Mouse (Mus musculus) MEL (cell line): ENCODE measurements around the gene 4931414P19Rik. TPM values are rescaled to one million over a fixed set of nuclear protein-coding genes. Genes with fewer than 3 reads are reported as not detected.

ENCODE experiments used
- DNase-seq: peaks from one replicate; pipeline ENCODE4 v3.0.0; 2011; ENCODE audit warnings: low read depth, low spot score
- H3K27ac ChIP-seq: 2 replicates; pipeline ENCODE4 v1.5.1; 2012; ENCODE audit warnings: low read depth, mild to moderate bottlenecking, control low read depth, low read length, moderate library complexity; ENCODE audit not compliant: control insufficient read depth
- H3K27me3 ChIP-seq, 2 experiments: fragments of 150-350 bp in 1 of 2; sonication (generic) in 1 of 2; 2 replicates each; pipeline ENCODE4 v1.6.1; 2012; ENCODE audit warnings: low read length in 2 of 2, mild to moderate bottlenecking in 2 of 2, improper control_type of control experiment in 1 of 2, moderate library complexity in 1 of 2; ENCODE audit not compliant: insufficient read depth in 2 of 2, control insufficient read depth in 1 of 2
- H3K36me3 ChIP-seq, 2 experiments: 2 replicates each; pipeline ENCODE4 v1.6.1; 2012 to 2014; ENCODE audit warnings: low read length in 2 of 2, improper control_type of control experiment in 1 of 2, inconsistent platforms in 1 of 2, mild to moderate bottlenecking in 1 of 2; ENCODE audit not compliant: insufficient read depth in 2 of 2, control insufficient read depth in 1 of 2
- H3K4me1 ChIP-seq, 2 experiments: fragments of 150-350 bp in 1 of 2; sonication (generic) in 1 of 2; 2 replicates each; pipeline ENCODE4 v1.6.1; 2012; ENCODE audit warnings: low read length in 2 of 2, improper control_type of control experiment in 1 of 2, mild to moderate bottlenecking in 1 of 2; ENCODE audit not compliant: insufficient read depth in 2 of 2, control insufficient read depth in 1 of 2
- H3K4me3 ChIP-seq, 2 experiments: fragments of 150-350 bp in 1 of 2; sonication (generic) in 1 of 2; 2 replicates each; pipeline ENCODE4 v1.5.1; 2012; ENCODE audit warnings: low read depth in 2 of 2, low read length in 2 of 2, mild to moderate bottlenecking in 2 of 2, moderate library complexity in 2 of 2, control low read depth in 1 of 2, improper control_type of control experiment in 1 of 2; ENCODE audit not compliant: control insufficient read depth in 1 of 2, insufficient read depth in 1 of 2
- H3K79me2 ChIP-seq: 2 replicates; pipeline ENCODE4 v1.6.1; 2012; ENCODE audit warnings: mild to moderate bottlenecking, low read length, moderate library complexity; ENCODE audit not compliant: control insufficient read depth, poor library complexity, insufficient read depth
- H3K9ac ChIP-seq: 2 replicates; pipeline ENCODE4 v1.6.1; 2012; ENCODE audit warnings: low read depth, mild to moderate bottlenecking, control low read depth, low read length, moderate library complexity; ENCODE audit not compliant: control insufficient read depth, poor library complexity, severe bottlenecking
- H3K9me3 ChIP-seq: fragments of 150-350 bp; sonication (generic); replicated peaks from 2 replicates; pipeline ENCODE4 v1.6.1; 2012; ENCODE audit warnings: mild to moderate bottlenecking, low read length, improper control_type of control experiment, moderate library complexity; ENCODE audit not compliant: insufficient read depth
- CHD2 ChIP-seq: IDR thresholded peaks from 2 replicates; pipeline ENCODE4 v1.6.1; 2011; ENCODE audit warnings: low read length, improper control_type of control experiment
- CTCF ChIP-seq, 3 experiments: IDR thresholded peaks in 2 of 3; conservative IDR thresholded peaks in 1 of 3; 2 replicates each; pipeline ENCODE4 v1.5.1; 2011 to 2012; ENCODE audit warnings: low read length in 3 of 3, low read depth in 2 of 3, mild to moderate bottlenecking in 2 of 3, improper control_type of control experiment in 1 of 3, inconsistent platforms in 1 of 3, mixed read lengths in 1 of 3, moderate library complexity in 1 of 3; ENCODE audit not compliant: control insufficient read depth in 1 of 3, insufficient read depth in 1 of 3, poor library complexity in 1 of 3, severe bottlenecking in 1 of 3
- E2F4 ChIP-seq: IDR thresholded peaks from 2 replicates; pipeline ENCODE4 v1.6.1; 2011; ENCODE audit warnings: low read depth, low read length, improper control_type of control experiment, borderline replicate concordance
- ELF1 ChIP-seq: IDR thresholded peaks from 2 replicates; pipeline ENCODE4 v1.6.1; 2014; ENCODE audit warnings: low read depth, mild to moderate bottlenecking, inconsistent platforms, low read length, improper control_type of control experiment, moderate library complexity
- EP300 ChIP-seq, 2 experiments: IDR thresholded peaks; 2 replicates each; pipeline ENCODE4 v1.6.1; 2011; ENCODE audit warnings: improper control_type of control experiment in 2 of 2, low read length in 2 of 2, low read depth in 1 of 2, mild to moderate bottlenecking in 1 of 2
- HCFC1 ChIP-seq: IDR thresholded peaks from 2 replicates; pipeline ENCODE4 v1.6.1; 2012; ENCODE audit warnings: low read depth, mild to moderate bottlenecking, inconsistent platforms, low read length, improper control_type of control experiment, moderate library complexity
- JUND ChIP-seq: IDR thresholded peaks from 2 replicates; pipeline ENCODE4 v1.6.1; 2011; ENCODE audit warnings: low read depth, mild to moderate bottlenecking, improper control_type of control experiment, low read length
- KAT2A ChIP-seq: conservative IDR thresholded peaks from 2 replicates; pipeline ENCODE4 v1.6.1; 2012; ENCODE audit warnings: low read depth, low read length, improper control_type of control experiment, inconsistent platforms
- MAFK ChIP-seq: IDR thresholded peaks from 2 replicates; pipeline ENCODE4 v1.6.1; 2011; ENCODE audit warnings: low read depth, mild to moderate bottlenecking, low read length, improper control_type of control experiment, borderline replicate concordance
- MAX ChIP-seq: IDR thresholded peaks from 2 replicates; pipeline ENCODE4 v1.6.1; 2011; ENCODE audit warnings: low read length, improper control_type of control experiment
- MAZ ChIP-seq: IDR thresholded peaks from 2 replicates; pipeline ENCODE4 v1.6.1; 2012; ENCODE audit warnings: low read depth, mild to moderate bottlenecking, inconsistent platforms, low read length, improper control_type of control experiment
- MEF2A ChIP-seq: IDR thresholded peaks from 2 replicates; pipeline ENCODE4 v1.6.1; 2014; ENCODE audit warnings: low read depth, mild to moderate bottlenecking, inconsistent platforms, low read length, improper control_type of control experiment; ENCODE audit not compliant: poor library complexity, insufficient replicate concordance, severe bottlenecking; ENCODE audit errors: extremely low read depth
- MXI1 ChIP-seq: IDR thresholded peaks from 2 replicates; pipeline ENCODE4 v1.6.1; 2011; ENCODE audit warnings: mild to moderate bottlenecking, low read depth, low read length, improper control_type of control experiment
- MYB ChIP-seq: IDR thresholded peaks from 2 replicates; pipeline ENCODE4 v1.6.1; 2011; ENCODE audit warnings: mild to moderate bottlenecking, low read depth, low read length, improper control_type of control experiment
- MYC ChIP-seq: IDR thresholded peaks from 2 replicates; pipeline ENCODE4 v1.6.1; 2011; ENCODE audit warnings: low read depth, mild to moderate bottlenecking, low read length, improper control_type of control experiment, moderate library complexity
- NELFE ChIP-seq: IDR thresholded peaks from 2 replicates; pipeline ENCODE4 v1.6.1; 2011; ENCODE audit warnings: low read depth, low read length, improper control_type of control experiment
- NRF1 ChIP-seq: IDR thresholded peaks from 2 replicates; pipeline ENCODE4 v1.6.1; 2014; ENCODE audit warnings: low read depth, mild to moderate bottlenecking, inconsistent platforms, low read length, improper control_type of control experiment, moderate library complexity; ENCODE audit not compliant: poor library complexity, insufficient read depth, severe bottlenecking
- POLR2A ChIP-seq, 2 experiments: IDR thresholded peaks; 2 replicates each; pipeline ENCODE4 v1.6.1; 2011 to 2012; ENCODE audit warnings: low read length in 2 of 2, mild to moderate bottlenecking in 2 of 2, control low read depth in 1 of 2, improper control_type of control experiment in 1 of 2, low read depth in 1 of 2, moderate library complexity in 1 of 2; ENCODE audit not compliant: control insufficient read depth in 1 of 2, insufficient read depth in 1 of 2, poor library complexity in 1 of 2
- POLR2AphosphoS2 ChIP-seq: IDR thresholded peaks from 2 replicates; pipeline ENCODE4 v1.6.1; 2011; ENCODE audit warnings: low read length, improper control_type of control experiment
- POLR2AphosphoS5 ChIP-seq: IDR thresholded peaks from 2 replicates; pipeline ENCODE4 v1.6.1; 2012; ENCODE audit warnings: low read depth, borderline replicate concordance, mild to moderate bottlenecking, inconsistent platforms, low read length, moderate library complexity, mixed read lengths
- RAD21 ChIP-seq: IDR thresholded peaks from 2 replicates; pipeline ENCODE4 v1.6.1; 2011; ENCODE audit warnings: mild to moderate bottlenecking, low read depth, low read length, improper control_type of control experiment
- SMC3 ChIP-seq: IDR thresholded peaks from 2 replicates; pipeline ENCODE4 v1.6.1; 2011; ENCODE audit warnings: low read depth, low read length, improper control_type of control experiment
- TBP ChIP-seq: IDR thresholded peaks from 2 replicates; pipeline ENCODE4 v1.8.0; 2011; ENCODE audit warnings: low read depth, low read length, improper control_type of control experiment
- TCF12 ChIP-seq: IDR thresholded peaks from 2 replicates; pipeline ENCODE4 v1.6.1; 2014; ENCODE audit warnings: low read depth, mild to moderate bottlenecking, inconsistent platforms, low read length, improper control_type of control experiment, moderate library complexity
- USF1 ChIP-seq: IDR thresholded peaks from 2 replicates; pipeline ENCODE4 v1.6.1; 2014; ENCODE audit warnings: low read depth, mild to moderate bottlenecking, inconsistent platforms, low read length, improper control_type of control experiment, moderate library complexity
- USF2 ChIP-seq, 2 experiments: IDR thresholded peaks; 2 replicates each; pipeline ENCODE4 v1.6.1; 2011 to 2012; ENCODE audit warnings: improper control_type of control experiment in 2 of 2, low read length in 2 of 2, borderline replicate concordance in 1 of 2, inconsistent platforms in 1 of 2, low read depth in 1 of 2, mild to moderate bottlenecking in 1 of 2; ENCODE audit not compliant: insufficient read depth in 1 of 2
- ZC3H11A ChIP-seq: IDR thresholded peaks from 2 replicates; pipeline ENCODE4 v1.6.1; 2012; ENCODE audit warnings: low read depth, mild to moderate bottlenecking, inconsistent platforms, low read length, improper control_type of control experiment
- ZKSCAN1 ChIP-seq: IDR thresholded peaks from 2 replicates; pipeline ENCODE4 v1.6.1; 2012; ENCODE audit warnings: low read depth, mild to moderate bottlenecking, inconsistent platforms, low read length, improper control_type of control experiment, moderate library complexity
- ZNF384 ChIP-seq: IDR thresholded peaks from 2 replicates; pipeline ENCODE4 v1.6.1; 2012; ENCODE audit warnings: low read depth, mild to moderate bottlenecking, inconsistent platforms, low read length, improper control_type of control experiment
- polyA plus RNA-seq, 2 experiments: library from polyadenylated mRNA; stranded (reverse) in 1 of 2; unstranded in 1 of 2; fragments of >175 nt in 1 of 2; fragments of >200 nt in 1 of 2; gene quantifications; 2 replicates each; pipeline versions ENCODE4 v1.2.1 to v1.2.4; 2012; ENCODE audit warnings: low replicate concordance in 2 of 2, low read depth in 1 of 2; ENCODE audit not compliant: insufficient read length in 2 of 2, insufficient read depth in 1 of 2, missing spikeins in 1 of 2
- total RNA-seq: library from RNA; depleted of rRNA; stranded (reverse); fragments of 300-350 nt; gene quantifications from 2 replicates; pipeline ENCODE4 v1.2.3, GENCODE M21; 2012

Gene 4931414P19Rik
- total and polyA plus RNA-seq, 3 experiments, result 1.9 to 4.8 TPM; not detected in 1

DNA sequence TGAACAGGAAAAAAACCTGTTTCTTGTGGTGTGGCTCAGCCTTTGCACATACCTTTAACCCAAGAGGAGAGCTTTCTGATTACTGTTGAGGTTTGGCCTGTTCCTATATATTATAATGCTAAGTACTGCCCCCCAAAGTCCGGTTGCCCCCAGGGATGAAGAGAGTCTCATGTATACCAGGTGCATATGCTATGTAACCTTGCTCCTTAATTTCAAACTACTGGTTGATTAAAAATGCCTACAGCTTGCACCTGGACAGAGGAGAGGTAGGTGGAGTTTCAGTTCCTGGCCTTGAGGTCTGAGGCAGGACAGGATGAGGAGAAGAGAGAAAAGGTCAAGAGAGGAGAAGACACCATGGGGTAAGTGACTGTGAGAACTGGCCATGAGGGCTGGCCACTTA is 15.3 kb upstream of the 4931414P19Rik start, which contains the start of gene Psmb11:
TSS of gene Psmb11 (plus strand) at position 301 of the 400 bp plus-strand sequence.
- TF ChIP-seq E2F4, result no peak
- TF ChIP-seq MXI1, result no peak
- TF ChIP-seq KAT2A, result no peak
- no peak for TF ChIP-seq SMC3
- no peak for TF ChIP-seq POLR2AphosphoS2
- TF ChIP-seq MAX, result no peak
- no peak for TF ChIP-seq HCFC1
- TF ChIP-seq, all 39 proteins: peak for 0
- Histone ChIP-seq H3K27ac (no peak within 1 kb of the TSS), H3K27me3 (no peaks in the 10 kb centered on the region), H3K9me3 (no peaks in the 10 kb centered on the region), H3K36me3 (peaks cover 0 to 9% of the 10 kb centered on the region in 2 experiments; a peak in 2 of 4 replicates), H3K79me2 (peaks cover 14% of the 10 kb centered on the region), H3K4me3 (no peak within 1 kb of the TSS), H3K4me1 (peaks cover 2 to 13% of the 10 kb centered on the region in 2 experiments; a peak in 3 of 4 replicates), H3K9ac (no peak within 1 kb of the TSS)
- no peak for DNase-seq

GRCm38 (mm10) chr14:54617897-54618365 is 12.1 kb upstream of the 4931414P19Rik start, which contains the start of gene Psmb5:
Gene Psmb5 (minus strand): TSS chr14:54618022.
- Histone ChIP-seq H3K4me1 (peaks cover 0 to 6% of the 10 kb centered on the region in 2 experiments; a peak in 3 of 4 replicates), H3K27ac (peak within 1 kb of the TSS; percentile 81), H3K9ac (peak within 1 kb of the TSS; percentile 83), H3K27me3 (no peaks in the 10 kb centered on the region), H3K79me2 (peaks cover 15% of the 10 kb centered on the region), H3K4me3 (peak within 1 kb of the TSS; percentile 80 to 82), H3K36me3 (peaks cover 0 to 8% of the 10 kb centered on the region in 2 experiments; a peak in 2 of 4 replicates), H3K9me3 (no peaks in the 10 kb centered on the region)
- peak; percentile 95 for DNase-seq
- TF ChIP-seq KAT2A (peak; percentile 91), MYB (no peak), RAD21 (no peak), MAZ (no peak), POLR2AphosphoS5 (no peak), ZC3H11A (no peak), USF1 (no peak), NELFE (peak; percentile 68), SMC3 (no peak), TCF12 (peak; percentile 33; the same call in 1 of the 2 replicates), MEF2A (no peak), USF2 (IDR thresholded peaks at IDR 0.05; ENCODE audit: borderline replicate concordance in 1 of 2, insufficient read depth in 1 of 2, low read depth in 1 of 2, low read length in 2 of 2) (no peak), NRF1 (peak; percentile 65), MXI1 (no peak), TBP (peak; percentile 70), CTCF (IDR thresholded peaks at IDR 0.05 in 2 of 3, conservative IDR thresholded peaks at IDR 0.05 in 1 of 3; ENCODE audit: control insufficient read depth in 1 of 3, insufficient read depth in 1 of 3, low read depth in 2 of 3, low read length in 3 of 3, poor library complexity in 1 of 3, severe bottlenecking in 1 of 3) (no peak), POLR2A (IDR thresholded peaks at IDR 0.05; ENCODE audit: control insufficient read depth in 1 of 2, insufficient read depth in 1 of 2, low read depth in 1 of 2, low read length in 2 of 2, poor library complexity in 1 of 2) (peak in 1 of 2 experiments; percentile 77; a peak in 3 of 4 replicates), ZNF384 (no peak), MYC (no peak), POLR2AphosphoS2 (no peak), EP300 (IDR thresholded peaks at IDR 0.05; ENCODE audit: low read depth in 1 of 2, low read length in 2 of 2) (no peak), MAFK (no peak), HCFC1 (peak; percentile 92), ELF1 (peak; percentile 77), E2F4 (no peak), MAX (no peak), CHD2 (no peak), JUND (no peak), ZKSCAN1 (no peak)
